Mouse (Mus musculus) olfactory bulb, adult 2 months (tissue): ENCODE data around the gene Rere.

Experiments
- CTCF ChIP-seq: fragments of 200-500 bp; IDR thresholded peaks from 2 replicates; pipeline ENCODE4 v1.5.1; 2012; ENCODE audit warnings: low read depth, mild to moderate bottlenecking, low read length, moderate library complexity; ENCODE audit not compliant: insufficient read depth
- POLR2A ChIP-seq: fragments of 200-500 bp; IDR thresholded peaks from 2 replicates; pipeline ENCODE4 v1.6.1; 2012; ENCODE audit warnings: mild to moderate bottlenecking, low read depth, low read length, moderate library complexity; ENCODE audit not compliant: insufficient read depth

GRCm38 (mm10) chr4:150238433-150239086 lies 42.9 kb upstream of the Rere start:
- TF ChIP-seq CTCF: no peak
- TF ChIP-seq POLR2A: no peak
